Mouse (Mus musculus) left cerebral cortex, postnatal 14 days (tissue): ENCODE results near the gene Atp8b4. TPM values are rescaled to one million over a fixed set of nuclear protein-coding genes. Genes with fewer than 3 reads are reported as not detected.

Experiments
- DNase-seq, 2 experiments: peaks; one replicate each; pipeline ENCODE4 v3.0.0; 2021 to 2022; ENCODE audit warnings: low spot score in 2 of 2, mixed read lengths in 1 of 2
- intact Hi-C: fragments of 180-260 bp; cut with DNase I; formaldehyde crosslinking; loops from one replicate; pipeline ENCODE4 v1.15.1; 2025
- total RNA-seq, 2 experiments: library from RNA; stranded (reverse); gene quantifications; 2 replicates each; pipeline ENCODE4 v1.2.3; 2021

Gene Atp8b4
- total RNA-seq, 2 experiments from 2014 or later = 0.09 TPM; not detected in 1

GRCm38 (mm10) chr2:126450937-126451302 lies 49.6 kb downstream of the Atp8b4 start:
- intact Hi-C loops = no loop called here

GRCm38 (mm10) chr2:126450210-126450936 lies 50.1 kb downstream of the Atp8b4 start:
- DNase-seq = peak; percentile 32 to 51
- intact Hi-C loops = no loop called here

More at GRCm38 (mm10) chr2:126450937-126451302, 49.6 kb downstream of the Atp8b4 start:
- DNase-seq = peak in 1 of 2 experiments; percentile 38

- intact Hi-C loops = no loop called here
- no peak for DNase-seq
Measured at GRCm38 (mm10) chr2:126445039-126445438, 55.4 kb downstream of the Atp8b4 start.

DNA sequence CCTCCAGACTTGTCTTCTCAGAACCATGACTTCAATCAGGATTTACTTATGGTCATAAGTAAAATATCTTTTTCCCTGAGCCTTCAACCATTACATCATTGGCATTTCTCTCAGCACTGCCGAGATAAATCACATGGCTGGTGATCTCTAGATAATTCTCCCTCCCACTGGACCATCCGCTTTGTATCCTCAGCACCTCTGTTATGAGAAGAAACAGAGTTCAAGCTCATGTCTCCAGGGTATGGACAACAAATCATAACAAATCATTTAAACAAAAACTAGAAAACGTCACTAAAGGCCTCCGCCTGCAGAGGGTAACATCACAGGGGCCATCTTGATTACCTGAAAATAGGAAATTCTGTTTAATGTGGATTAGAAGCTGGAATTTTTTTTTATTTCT lies 58.9 kb downstream of the Atp8b4 start:
- intact Hi-C loops = no loop called here
- no peak for DNase-seq

DNA sequence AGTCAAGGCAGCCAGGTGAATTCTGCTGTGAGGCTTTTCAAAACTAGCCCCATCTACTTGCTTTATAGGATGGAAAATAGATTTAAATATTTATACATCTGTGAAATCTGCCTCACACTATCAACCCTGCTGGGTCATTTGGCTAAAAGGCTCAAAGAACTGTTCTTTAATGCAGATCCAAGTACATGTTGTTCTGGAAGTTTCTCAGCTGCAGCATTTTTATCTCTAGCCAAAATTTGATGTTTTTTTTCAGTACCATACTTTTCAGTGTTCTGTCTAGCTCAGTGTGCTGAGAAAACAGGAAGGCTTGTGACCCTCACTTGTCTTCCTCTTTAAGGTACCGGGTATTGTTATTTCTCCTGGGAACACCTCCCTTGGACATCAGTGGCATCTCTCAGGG lies 65.8 kb downstream of the Atp8b4 start:
- intact Hi-C loops = no loop called here
- DNase-seq = no peak

DNA sequence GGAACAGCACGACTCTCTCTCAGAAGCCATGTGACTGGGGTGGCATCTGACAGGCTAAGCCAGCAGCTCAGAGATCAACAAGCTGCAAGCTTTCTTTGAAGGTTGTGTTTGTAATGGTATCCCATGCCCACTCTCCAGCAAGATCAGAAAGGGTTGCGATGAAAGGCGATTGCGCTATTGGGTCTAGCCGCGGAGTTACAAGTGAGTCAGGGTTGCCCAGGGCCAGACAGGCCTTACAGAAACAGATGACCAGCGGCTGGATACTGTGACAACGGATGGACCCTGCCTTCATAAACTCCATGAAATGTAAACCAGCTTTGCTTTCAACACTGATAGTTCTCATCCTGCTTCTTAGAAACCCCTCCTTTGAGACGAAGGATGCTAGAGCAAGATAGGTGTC lies 66.2 kb downstream of the Atp8b4 start:
- intact Hi-C loops = no loop called here
- no peak for DNase-seq

DNA sequence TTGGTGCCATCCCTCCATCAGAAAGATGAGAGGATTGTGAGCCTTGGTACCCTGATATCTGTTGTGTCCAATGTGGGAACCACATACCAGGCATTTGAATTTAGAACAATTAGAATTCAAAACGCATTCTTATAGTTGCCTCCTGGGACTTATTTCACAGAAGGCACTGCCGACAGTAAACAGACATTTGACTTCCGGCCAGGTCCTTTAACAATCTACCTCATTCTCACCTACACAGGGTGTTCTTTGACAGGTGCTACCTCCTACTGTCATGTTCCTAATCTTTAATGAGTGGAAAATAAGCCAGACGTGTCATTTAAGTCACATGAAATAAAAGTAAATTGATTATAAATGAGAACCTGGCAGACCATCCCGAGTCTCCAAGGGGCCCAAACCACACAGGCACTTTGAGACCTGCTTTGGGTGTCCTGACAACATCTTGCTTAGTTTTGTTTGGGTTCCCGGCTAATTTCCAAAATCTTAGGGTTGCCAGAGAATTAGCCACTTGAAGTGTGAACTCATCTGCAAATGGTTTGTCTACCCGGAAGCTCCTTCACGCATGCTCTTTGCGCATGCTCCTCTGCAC lies 67.9 kb downstream of the Atp8b4 start:
- DNase-seq = no peak
- intact Hi-C loops = no loop called here

GRCm38 (mm10) chr2:126429282-126429681 lies 71.2 kb downstream of the Atp8b4 start:
- intact Hi-C loops = loop anchor here (2.0 kb wide), 1 partner anchor 536 kb away; no protein-coding TSS in a partner anchor
- peak; percentile 59 to 69 for DNase-seq

- DNase-seq = no peak
- intact Hi-C loops = no loop called here
Measured at GRCm38 (mm10) chr2:126425223-126425622, 75.3 kb downstream of the Atp8b4 start.

DNA sequence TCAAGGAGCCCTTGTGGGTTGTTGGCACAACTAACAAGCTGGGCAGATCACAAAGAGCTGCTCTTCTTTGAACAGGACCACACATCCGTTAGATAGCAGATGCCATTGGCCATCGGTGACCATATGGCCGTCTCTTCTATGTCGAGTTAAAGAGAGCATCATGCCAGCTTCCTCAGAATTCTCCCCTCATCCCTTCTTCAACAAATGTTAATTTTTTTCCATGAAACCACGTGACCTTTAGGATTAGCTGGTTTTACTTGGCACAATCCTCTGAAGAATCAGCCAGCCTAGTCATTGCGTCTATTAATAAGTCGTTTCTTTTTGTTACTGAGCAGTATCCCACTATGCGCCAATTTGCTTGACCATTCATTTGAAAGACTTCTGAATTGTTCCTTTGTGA lies 75.8 kb downstream of the Atp8b4 start:
- intact Hi-C loops = no loop called here
- DNase-seq = no peak

- DNase-seq = no peak
- intact Hi-C loops = no loop called here
Measured at GRCm38 (mm10) chr2:126420901-126421300, 79.6 kb downstream of the Atp8b4 start.

- no peak for DNase-seq
- intact Hi-C loops = no loop called here
Measured at GRCm38 (mm10) chr2:126418916-126419315, 81.6 kb downstream of the Atp8b4 start.

- no peak for DNase-seq
- intact Hi-C loops = no loop called here
Measured at GRCm38 (mm10) chr2:126416772-126417171, 83.7 kb downstream of the Atp8b4 start.

GRCm38 (mm10) chr2:126415981-126416380 lies 84.5 kb downstream of the Atp8b4 start:
- intact Hi-C loops = no loop called here
- no peak for DNase-seq

- DNase-seq = no peak
- intact Hi-C loops = no loop called here
Measured at GRCm38 (mm10) chr2:126412759-126413158, 87.7 kb downstream of the Atp8b4 start.

DNA sequence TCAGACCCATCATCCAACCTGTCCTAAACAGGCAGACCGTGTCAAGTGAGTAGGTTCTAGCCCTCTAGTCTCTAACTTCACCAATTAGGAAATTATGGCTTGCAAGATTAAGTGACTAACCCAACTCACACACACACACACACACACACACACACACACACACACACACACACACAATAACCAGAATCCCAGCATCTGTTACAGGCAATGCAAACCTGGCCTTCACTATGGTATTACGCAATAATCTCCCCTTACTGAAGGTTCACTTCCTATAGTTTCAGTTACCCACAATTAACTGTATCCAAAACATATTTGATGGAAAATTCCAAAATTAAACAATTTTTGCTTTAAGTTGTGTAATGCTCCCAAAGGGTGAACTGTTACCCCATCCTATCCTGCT lies 101.0 kb downstream of the Atp8b4 start:
- DNase-seq = no peak
- intact Hi-C loops = no loop called here

DNA sequence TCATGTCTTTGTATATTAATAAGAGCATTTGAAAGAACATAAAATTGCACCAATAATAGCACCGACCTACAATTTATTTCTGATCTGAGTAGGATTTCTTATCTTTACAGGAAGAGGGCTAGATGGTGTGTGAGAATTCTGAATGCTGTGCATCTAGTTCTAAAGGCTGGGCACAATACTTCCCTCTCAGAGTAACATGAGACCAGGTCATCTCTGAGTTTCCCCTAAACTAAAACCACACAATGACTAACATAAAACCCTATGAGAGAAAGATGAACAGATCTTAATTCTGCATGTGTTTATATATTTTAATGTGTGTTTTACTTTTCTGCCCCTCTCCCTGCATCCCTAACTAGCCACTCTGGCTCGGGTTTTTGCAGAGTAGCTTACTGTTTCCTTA lies 101.5 kb downstream of the Atp8b4 start:
- intact Hi-C loops = no loop called here
- DNase-seq = no peak

DNA sequence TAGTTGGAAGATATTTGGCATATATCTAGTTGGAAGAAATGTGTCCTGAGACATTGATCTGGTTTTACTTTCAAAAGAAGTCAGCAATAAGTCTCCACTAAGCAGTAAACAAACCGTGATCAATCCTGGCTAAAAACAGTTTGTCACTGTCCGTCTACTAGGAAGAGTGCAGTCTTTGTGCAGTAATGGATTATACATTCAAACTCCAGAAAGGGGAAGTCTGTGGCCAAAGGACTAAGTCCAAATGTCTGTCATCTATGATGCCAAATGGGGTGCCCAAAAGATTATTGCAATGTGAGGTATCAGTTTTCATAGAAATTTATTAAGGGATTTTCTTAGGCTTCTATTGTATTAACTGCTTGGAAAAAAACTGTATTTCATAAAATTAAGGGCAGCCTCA lies 102.3 kb downstream of the Atp8b4 start:
- no peak for DNase-seq
- intact Hi-C loops = no loop called here

- intact Hi-C loops = no loop called here
- DNase-seq = no peak
Measured at GRCm38 (mm10) chr2:126397513-126397912, 103.0 kb downstream of the Atp8b4 start.

- no peak for DNase-seq
- intact Hi-C loops = no loop called here
Measured at GRCm38 (mm10) chr2:126394924-126395323, 105.5 kb downstream of the Atp8b4 start.

GRCm38 (mm10) chr2:126387458-126388037 lies 112.9 kb downstream of the Atp8b4 start:
- intact Hi-C loops = no loop called here

More at GRCm38 (mm10) chr2:126387458-126388037, 112.9 kb downstream of the Atp8b4 start:
- DNase-seq = no peak
